Mouse (Mus musculus): ENCODE measurements at regions not wholly inside any gene's neighbourhood (a gene's known extent, or its start where the extent isn't known, plus 50 kb on each side); places are given as distances from the start of the nearest gene placed in this dataset.
"Not testable (repeated sequence)": the region's sequence is repeated elsewhere in the genome, so short reads cannot be mapped to it uniquely, and the experiment has no call there.

GRCm38 (mm10) chr8:90056331-90056730, 291.8 kb downstream of the Tox3 start:
- DNase-seq (ENCODE audit: low spot score in 2 of 2) = no peak

GRCm38 (mm10) chr8:90046779-90047178, 301.4 kb downstream of the Tox3 start:
- no peak for DNase-seq (ENCODE audit: low spot score in 2 of 2)

- DNase-seq (ENCODE audit: low spot score in 2 of 2) = no peak
Measured at GRCm38 (mm10) chr8:90036436-90036835, 311.7 kb downstream of the Tox3 start.

- DNase-seq (ENCODE audit: low spot score in 2 of 2) = no peak
Measured at GRCm38 (mm10) chr8:90032572-90032971, 315.6 kb downstream of the Tox3 start.

- no peak for DNase-seq (ENCODE audit: low spot score in 2 of 2)
Measured at GRCm38 (mm10) chr8:90031220-90031619, 316.9 kb downstream of the Tox3 start.

GRCm38 (mm10) chr8:90017958-90018357, 330.2 kb downstream of the Tox3 start:
- DNase-seq (ENCODE audit: low spot score in 2 of 2) = not testable (repeated sequence)

- DNase-seq (ENCODE audit: low spot score in 2 of 2) = no peak
Measured at GRCm38 (mm10) chr8:90013755-90014154, 334.4 kb downstream of the Tox3 start.

GRCm38 (mm10) chr8:90011682-90012409, 336.3 kb downstream of the Tox3 start:
- no peak for DNase-seq (ENCODE audit: low spot score in 2 of 2)

GRCm38 (mm10) chr8:90009431-90009830, 338.7 kb downstream of the Tox3 start:
- no peak for DNase-seq (ENCODE audit: low spot score in 2 of 2)

- peak; percentile 85 to 91 for DNase-seq (ENCODE audit: low spot score in 2 of 2)
Measured at GRCm38 (mm10) chr8:90000899-90001640, 347.1 kb downstream of the Tox3 start.

- peak in 1 of 2 experiments; percentile 13 for DNase-seq (ENCODE audit: low spot score in 2 of 2)
Measured at GRCm38 (mm10) chr8:89993743-89994142, 354.4 kb downstream of the Tox3 start.

GRCm38 (mm10) chr8:89983859-89984258, 364.3 kb downstream of the Tox3 start:
- no peak for DNase-seq (ENCODE audit: low spot score in 2 of 2)

GRCm38 (mm10) chr8:89982551-89982950, 365.6 kb downstream of the Tox3 start:
- DNase-seq (ENCODE audit: low spot score in 2 of 2) = no peak

- no peak for DNase-seq (ENCODE audit: low spot score in 2 of 2)
Measured at GRCm38 (mm10) chr8:89981320-89981719, 366.8 kb downstream of the Tox3 start.

GRCm38 (mm10) chr8:89980441-89980840, 367.7 kb downstream of the Tox3 start:
- no peak for DNase-seq (ENCODE audit: low spot score in 2 of 2)

GRCm38 (mm10) chr8:89962799-89963198, 385.3 kb downstream of the Tox3 start:
- DNase-seq (ENCODE audit: low spot score in 2 of 2) = peak in 1 of 2 experiments; percentile 10

- DNase-seq (ENCODE audit: low spot score in 2 of 2) = no peak
Measured at GRCm38 (mm10) chr8:89957486-89957885, 390.7 kb downstream of the Tox3 start.

- DNase-seq (ENCODE audit: low spot score in 2 of 2) = no peak
Measured at GRCm38 (mm10) chr8:89956482-89957020, 391.6 kb downstream of the Tox3 start.

- DNase-seq (ENCODE audit: low spot score in 2 of 2) = peak; percentile 70 to 76
Measured at GRCm38 (mm10) chr8:89938836-89939235, 409.3 kb downstream of the Tox3 start.

GRCm38 (mm10) chr8:89934521-89934920, 413.6 kb downstream of the Tox3 start:
- DNase-seq (ENCODE audit: low spot score in 2 of 2) = no peak

GRCm38 (mm10) chr8:89926666-89927232, 421.4 kb downstream of the Tox3 start:
- DNase-seq (ENCODE audit: low spot score in 2 of 2) = peak; percentile 4 to 10

- DNase-seq (ENCODE audit: low spot score in 2 of 2) = not testable (repeated sequence)
Measured at GRCm38 (mm10) chr8:89924697-89925096, 423.4 kb downstream of the Tox3 start.
